Mouse (Mus musculus) gastrocnemius, adult 8-10 months (tissue): ENCODE measurements around the gene Calm4. TPM values are rescaled to one million over a fixed set of nuclear protein-coding genes. Genes with fewer than 3 reads are reported as not detected.

Experiments
- DNase-seq, 2 experiments: peaks; one replicate each; pipeline ENCODE4 v3.0.0; 2022; ENCODE audit warnings: low spot score in 2 of 2
- total RNA-seq, 4 experiments: library from RNA; stranded (reverse); gene quantifications; 2 replicates each; pipeline ENCODE4 v1.2.4; 2022

The Calm4 gene
- total RNA-seq, 4 experiments from 2014 or later, result 1.1 to 2.2 TPM; not detected in 2

DNA sequence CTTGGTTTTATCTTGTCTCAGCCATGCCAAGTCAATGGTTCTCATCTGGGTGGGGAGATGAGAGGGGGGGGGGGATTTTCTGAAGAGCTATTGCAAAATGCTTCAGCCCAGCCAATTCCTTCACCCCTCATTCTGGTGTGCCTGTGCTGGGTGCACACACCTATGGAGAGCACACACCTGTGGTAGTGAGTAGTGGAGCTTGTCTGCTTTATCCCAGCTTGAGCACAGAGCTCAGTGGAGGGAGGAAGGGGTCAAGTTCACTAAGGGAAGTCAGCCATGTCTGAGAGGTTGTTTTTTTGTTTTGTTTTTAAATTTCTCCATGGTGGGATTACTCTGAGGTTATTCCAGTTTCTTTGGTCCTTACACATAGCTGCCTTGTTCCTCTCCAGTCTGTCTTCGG lies 18.7 kb downstream of the Calm4 start:
- DNase-seq, result no peak

DNA sequence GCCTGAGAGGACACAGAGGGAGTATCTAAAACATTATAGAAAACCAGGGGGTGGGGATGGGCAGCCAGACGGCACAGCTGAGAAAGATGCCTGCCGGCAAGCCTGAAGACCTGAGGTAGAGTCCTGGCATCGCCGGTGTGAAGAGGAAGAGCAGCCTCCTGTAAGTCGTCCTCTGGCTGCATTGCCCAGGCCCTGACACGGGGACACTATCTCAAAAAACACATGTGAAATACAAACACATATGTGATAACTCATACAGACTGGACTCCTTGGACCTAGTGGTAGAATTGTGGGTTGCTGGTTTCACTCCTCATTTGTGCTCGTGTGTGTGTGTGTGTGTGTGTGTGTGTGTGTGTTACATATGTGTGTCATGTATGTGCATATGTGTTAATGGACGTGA lies 23.7 kb downstream of the Calm4 start:
- no peak for DNase-seq

DNA sequence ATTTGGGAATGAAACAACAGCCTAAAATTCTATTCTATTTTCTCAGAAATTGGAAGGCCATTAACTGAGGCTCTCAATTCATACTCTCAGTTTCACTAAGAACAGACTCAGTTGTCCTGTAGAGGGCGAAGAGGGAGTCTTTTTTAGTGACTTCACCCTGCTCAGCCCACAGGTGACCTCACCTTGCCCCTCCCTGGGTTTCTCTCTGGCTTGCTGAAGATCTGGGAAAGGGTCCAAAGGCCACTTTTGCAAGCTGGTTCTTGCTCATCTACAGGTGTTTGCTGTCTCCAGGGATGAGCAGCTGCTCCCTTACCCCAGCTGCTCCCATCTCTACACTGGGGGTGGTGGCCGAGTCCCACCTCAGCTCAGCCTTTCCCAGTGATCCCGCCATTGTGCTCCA lies 24.8 kb downstream of the Calm4 start:
- DNase-seq, result no peak

DNA sequence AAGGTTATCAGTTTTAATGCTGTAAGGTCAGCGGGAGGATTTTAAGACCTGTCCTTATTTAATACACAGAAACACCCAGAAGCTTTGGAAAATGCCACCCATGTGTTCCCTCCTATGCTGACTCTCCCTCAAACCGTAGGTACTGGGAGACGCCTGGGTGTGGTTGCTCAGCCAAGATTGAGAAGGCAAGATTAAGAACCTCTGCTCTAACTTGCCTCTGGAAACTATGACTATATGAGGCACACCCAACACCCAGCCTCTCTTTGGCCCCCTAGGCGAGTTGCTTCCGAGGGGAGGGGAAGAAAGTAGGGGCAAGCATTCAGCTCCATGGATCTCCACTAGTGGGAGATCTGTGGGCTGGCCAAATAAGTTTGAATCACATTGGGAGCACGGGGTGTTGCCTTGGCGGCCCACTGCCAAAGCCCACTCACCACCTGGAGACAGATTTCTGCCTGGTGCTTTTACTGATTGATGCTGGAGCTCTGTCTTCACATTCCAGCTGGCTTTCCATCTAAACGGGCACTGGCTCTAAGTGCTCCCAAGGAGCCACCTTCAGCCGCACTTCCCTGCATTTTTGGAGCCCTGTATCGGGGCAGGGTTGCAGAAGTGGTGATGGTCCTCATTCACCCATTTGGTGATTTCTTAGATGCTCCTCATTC lies 25.5 kb downstream of the Calm4 start:
- DNase-seq, result no peak

DNA sequence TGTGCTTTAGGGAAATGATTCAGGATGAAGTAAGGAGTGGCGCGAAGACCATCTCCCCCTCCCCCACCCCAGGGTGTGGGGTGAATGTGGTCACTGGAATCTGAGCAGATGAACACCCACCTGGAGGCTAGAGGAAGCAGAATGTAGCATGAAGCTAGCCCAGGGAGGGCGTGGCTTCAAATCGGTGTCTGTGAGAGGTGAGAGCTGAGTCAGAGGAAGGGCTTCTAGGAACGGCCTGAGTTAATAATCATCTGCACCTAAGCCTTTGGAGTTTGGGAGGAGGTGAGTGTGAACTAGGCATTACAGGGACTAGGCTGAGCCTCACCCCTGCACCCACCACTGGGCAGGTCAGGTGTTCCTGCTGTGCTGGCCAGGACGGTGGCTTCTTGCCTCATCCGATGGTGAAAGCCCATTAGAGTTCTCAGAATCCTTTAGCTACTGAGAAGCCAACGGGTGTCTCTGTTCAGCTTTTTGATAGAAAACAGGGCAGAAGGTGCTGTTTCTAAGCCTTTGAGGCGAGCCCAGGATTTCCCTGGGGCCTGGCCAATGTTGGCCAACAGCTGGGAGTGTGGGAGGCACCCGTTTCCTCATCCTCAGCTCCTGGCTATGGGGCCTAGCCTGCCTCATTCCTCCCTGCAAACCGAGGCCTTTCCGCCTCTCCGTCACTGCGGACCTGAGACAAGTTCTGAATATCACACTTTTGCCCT lies 28.2 kb downstream of the Calm4 start:
- DNase-seq, result no peak

DNA sequence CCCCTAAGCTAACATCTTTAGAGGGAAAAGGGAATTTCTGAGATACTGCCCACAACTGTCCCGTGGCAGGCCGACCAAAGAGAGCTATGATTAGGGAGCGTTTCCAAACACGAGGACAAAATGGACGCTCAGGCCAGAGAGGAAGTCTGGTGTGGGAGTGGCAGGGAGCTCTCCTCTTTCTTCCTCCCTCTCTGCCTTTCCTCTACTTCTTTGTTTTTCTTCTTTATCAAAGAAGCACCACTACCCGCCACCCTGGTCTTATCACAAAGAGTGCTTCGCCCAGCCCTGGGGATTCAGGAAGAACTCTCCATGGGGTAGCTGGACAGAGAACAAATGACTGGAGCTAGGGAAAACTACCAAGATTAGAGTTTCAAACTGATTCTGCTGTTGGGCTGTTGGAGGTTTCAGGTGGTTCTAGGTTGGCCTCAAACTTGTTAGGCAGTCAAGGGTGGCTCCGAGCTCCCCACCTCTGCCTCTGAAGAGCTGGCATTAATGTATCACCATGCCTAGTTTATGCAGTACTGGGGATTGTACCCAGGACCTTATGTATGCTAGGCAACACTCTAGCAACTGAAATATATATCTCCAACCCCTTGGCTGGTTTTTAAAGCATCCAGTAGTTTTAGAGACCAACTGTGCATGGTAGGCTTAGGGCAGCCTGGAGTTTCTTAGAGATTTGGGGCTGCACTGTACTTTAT lies 28.9 kb downstream of the Calm4 start:
- DNase-seq, result no peak

DNA sequence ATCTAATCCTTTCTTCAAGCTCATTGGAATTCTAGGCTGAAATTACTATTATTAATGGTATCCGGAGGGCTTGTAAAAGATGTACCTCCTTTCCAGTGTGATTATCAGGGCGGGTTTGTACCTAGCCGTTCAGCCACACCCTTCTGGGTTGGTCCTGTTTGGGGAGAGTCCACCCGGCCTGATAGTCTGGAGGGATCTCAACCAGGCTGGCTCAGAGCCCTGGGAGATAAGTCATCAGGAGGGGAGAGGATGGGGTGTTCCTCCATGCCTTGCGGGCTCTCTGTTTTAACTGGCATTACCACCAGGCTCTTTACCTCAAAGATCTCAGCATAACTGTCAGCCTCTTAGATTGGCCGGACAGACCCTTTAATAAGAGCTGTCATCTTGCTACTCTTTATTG lies 29.6 kb downstream of the Calm4 start:
- DNase-seq, result no peak

DNA sequence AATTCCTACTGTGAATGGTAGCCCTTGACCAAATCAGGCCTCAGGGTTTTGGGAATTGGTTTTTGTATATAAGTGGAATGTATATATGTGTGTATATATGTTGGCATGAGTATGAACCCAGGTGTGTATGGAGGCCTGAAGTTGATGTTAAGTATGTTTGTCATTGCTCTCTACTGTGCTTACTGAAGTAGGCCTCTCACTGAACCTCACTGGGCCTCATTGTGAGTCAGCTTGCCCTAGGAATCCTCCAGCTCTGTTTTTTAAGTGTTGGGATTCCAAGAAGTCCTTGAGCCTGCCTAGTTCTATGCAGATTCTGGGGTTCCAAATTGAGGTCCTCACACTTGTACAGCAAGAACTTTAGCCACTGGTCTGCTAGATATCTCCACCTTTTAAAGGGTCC lies 32.3 kb downstream of the Calm4 start:
- DNase-seq, result no peak

DNA sequence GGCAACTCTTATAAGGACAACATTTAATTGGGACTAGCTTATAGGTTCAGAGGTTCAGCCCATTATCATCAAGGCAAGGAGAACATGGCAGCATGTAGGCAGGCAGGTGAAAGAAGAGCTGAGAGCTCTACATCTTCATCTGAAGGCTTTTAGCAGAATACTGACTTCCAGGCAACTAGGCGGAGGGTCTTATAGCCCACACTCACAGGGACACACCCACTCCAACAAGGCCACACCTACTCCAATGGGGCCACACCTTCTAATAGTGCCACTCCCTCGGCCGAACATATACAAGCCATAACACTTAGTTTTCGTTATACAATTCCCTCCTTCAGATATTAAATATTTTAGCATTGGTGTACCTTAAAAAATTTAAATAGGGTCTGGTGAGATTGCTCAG lies 35.3 kb downstream of the Calm4 start:
- DNase-seq, result no peak

DNA sequence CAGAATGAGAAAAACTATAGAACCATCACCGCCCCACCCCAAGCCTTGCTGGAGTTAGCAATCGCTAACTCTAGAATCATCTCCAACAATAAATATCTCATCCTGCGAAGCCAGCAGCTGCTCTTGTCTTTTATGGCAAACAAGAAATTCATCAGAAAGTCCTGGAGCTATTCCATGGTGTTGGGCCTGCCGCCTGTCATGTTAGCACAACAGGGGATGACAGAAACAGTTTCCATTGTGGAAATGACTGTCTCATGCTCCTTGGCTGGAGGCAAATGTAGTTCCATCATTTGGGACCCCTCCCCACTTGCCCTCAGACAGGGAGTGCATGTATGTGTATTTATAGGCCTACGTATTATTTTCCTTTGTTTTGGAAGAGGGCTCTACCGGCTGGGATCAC lies 38.9 kb downstream of the Calm4 start:
- no peak for DNase-seq

DNA sequence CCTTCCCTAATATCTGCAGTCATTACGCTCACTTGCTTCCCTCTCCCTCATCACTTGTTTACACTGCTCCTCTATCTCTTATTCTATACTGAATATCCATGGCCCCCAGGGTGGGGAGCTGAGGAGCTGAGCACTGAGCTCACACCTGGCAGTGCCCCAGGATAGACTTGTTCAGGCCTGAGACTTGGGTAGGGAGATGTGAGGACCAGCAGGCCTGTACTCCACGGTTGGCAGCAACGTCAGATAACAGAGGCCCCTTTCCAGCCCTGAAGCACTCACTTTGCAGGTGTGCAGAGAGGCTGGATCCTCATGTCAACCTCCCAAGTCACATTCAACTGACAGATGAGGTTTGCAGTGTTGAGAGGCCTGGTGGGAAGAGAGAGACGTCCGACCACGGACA lies 39.6 kb downstream of the Calm4 start:
- no peak for DNase-seq

DNA sequence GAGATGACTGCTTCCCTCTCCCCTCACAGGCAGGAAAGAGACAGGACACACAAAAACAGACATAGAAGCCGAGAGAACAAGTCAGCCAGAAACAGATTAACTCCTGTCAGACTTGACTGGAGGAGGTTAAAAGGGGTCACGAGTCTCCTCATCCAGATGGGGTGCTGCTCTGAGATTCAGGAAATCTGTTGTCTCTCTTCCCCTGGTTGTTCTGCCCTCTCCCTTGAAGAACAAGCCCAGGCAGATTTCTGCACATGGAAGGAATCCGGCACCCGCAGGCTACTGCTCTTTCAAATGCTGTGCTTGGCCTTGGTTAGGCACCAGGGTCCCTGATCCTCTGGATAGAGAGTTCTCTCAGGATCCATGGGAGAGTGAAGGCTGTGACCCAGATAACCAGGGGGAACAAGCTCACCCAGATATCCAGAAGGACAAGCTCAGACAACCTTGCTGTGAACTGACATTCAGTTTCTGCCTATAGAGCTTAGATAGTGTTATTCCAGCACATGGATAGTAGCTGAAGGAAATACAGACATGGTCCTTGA lies 40.2 kb downstream of the Calm4 start:
- no peak for DNase-seq

DNA sequence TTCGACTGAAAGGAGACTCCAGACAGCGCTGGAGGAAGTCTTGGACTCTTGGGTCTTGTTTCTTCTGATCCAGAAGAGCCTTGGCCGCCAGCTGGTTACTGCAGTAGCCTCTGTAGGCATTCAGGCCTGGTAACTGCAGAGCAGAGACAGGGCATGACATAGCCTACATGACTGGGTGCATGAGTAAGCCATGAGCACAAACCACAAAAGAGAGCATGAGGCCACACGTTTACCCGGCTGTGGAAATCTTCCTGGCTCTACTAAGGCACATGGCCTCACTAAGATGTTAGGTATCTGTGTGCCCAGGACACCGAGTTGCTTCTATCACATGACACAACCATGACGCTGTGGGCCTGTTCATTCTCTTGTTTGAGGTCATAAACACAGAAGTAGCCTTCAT lies 49.1 kb downstream of the Calm4 start:
- DNase-seq, result no peak

Other genes starting within 250 kb of the Calm4 start
- 10 to 100 TPM in 1 of 4 experiments, 1 to 10 TPM in 3; 7.1 to 11.8 (median 7.6) TPM for gene Fam208b, start 226.6 kb upstream of the Calm4 start, total RNA-seq
- 10 to 100 TPM; 12.1 to 14.7 (median 13.0) TPM for gene Asb13, start 203.7 kb upstream of the Calm4 start, total RNA-seq
- not detected for gene Calml3, start 33.4 kb upstream of the Calm4 start, total RNA-seq
- gene Calm5, start 16.4 kb downstream of the Calm4 start, total RNA-seq, result not detected
- 10 to 100 TPM; 35.0 to 54.8 (median 44.8) TPM for gene Net1, start 80.5 kb downstream of the Calm4 start, total RNA-seq
- not detected for gene Tubal3, start 80.5 kb downstream of the Calm4 start, total RNA-seq
- not detected for gene Ucn3, start 107.6 kb downstream of the Calm4 start, total RNA-seq
- 1 to 10 TPM; 1.4 to 5.5 (median 2.6) TPM for gene Akr1c14, start 211.3 kb downstream of the Calm4 start, total RNA-seq